Mouse (Mus musculus): ENCODE measurements around the gene Scrn1.

GRCm38 (mm10) chr6:54494612-54495398 is 71.5 kb downstream of the Scrn1 start:
- TF ChIP-seq CTCF (conservative IDR thresholded peaks at IDR 0.05; ENCODE audit: low read length): no peak
- no peak for TF ChIP-seq POU5F1 (IDR thresholded peaks at IDR 0.05; ENCODE audit: borderline replicate concordance, low read length)
- TF ChIP-seq NANOG (IDR thresholded peaks at IDR 0.05; ENCODE audit: borderline replicate concordance, low read length): no peak
